Mouse (Mus musculus): ENCODE data around the gene Rimbp2.

- TF ChIP-seq POLR2A (IDR thresholded peaks at IDR 0.05; ENCODE audit: low read depth, low read length), result no peak
- TF ChIP-seq PAX5 (IDR thresholded peaks at IDR 0.05; ENCODE audit: low read length), result no peak
- TF ChIP-seq NRF1 (IDR thresholded peaks at IDR 0.05; ENCODE audit: low read depth, low read length), result no peak
- TF ChIP-seq CHD1 (IDR thresholded peaks at IDR 0.05; ENCODE audit: low read depth, low read length), result no peak
- no peak for TF ChIP-seq ZMIZ1 (IDR thresholded peaks at IDR 0.05; ENCODE audit: low read depth, low read length)
- no peak for TF ChIP-seq EP300 (IDR thresholded peaks at IDR 0.05; ENCODE audit: low read length)
- no peak for TF ChIP-seq UBTF (IDR thresholded peaks at IDR 0.05; ENCODE audit: low read depth, low read length)
- TF ChIP-seq IRF4 (IDR thresholded peaks at IDR 0.05; ENCODE audit: low read depth, low read length), result no peak
- TF ChIP-seq ZKSCAN1 (IDR thresholded peaks at IDR 0.05; ENCODE audit: borderline replicate concordance, low read depth, low read length), result no peak
- no peak for TF ChIP-seq ZC3H11A (IDR thresholded peaks at IDR 0.05; ENCODE audit: low read depth, low read length)
- no peak for TF ChIP-seq TBP (conservative IDR thresholded peaks at IDR 0.05; ENCODE audit: low read depth, low read length)
- TF ChIP-seq CTCF (conservative IDR thresholded peaks at IDR 0.05 in 1 of 2, IDR thresholded peaks at IDR 0.05 in 1 of 2; ENCODE audit: low read depth in 2 of 2, low read length in 2 of 2), result no peak
- no peak for TF ChIP-seq MAX (IDR thresholded peaks at IDR 0.05; ENCODE audit: low read length)
Observed at GRCm38 (mm10) chr5:128745206-128745605, 208.1 kb downstream of the Rimbp2 start.
